Mouse (Mus musculus) hindbrain, embryonic 13.5 days (tissue): ENCODE data around the gene Slc38a2. TPM values are rescaled to one million over a fixed set of nuclear protein-coding genes. Genes with fewer than 3 reads are reported as not detected.

Experiments used
- ATAC-seq: fragments of 200-750 bp; cut with Nextera tagmentation; 2 replicates; pipeline ENCODE4 v1.8.0; 2017; ENCODE audit warnings: moderate TSS enrichment; ENCODE audit not compliant: low FRiP score
- H3K27ac ChIP-seq: fragments of 300-500 bp; sonication (generic); 2 replicates; pipeline ENCODE4 v1.5.1; 2015; ENCODE audit warnings: inconsistent platforms, mild to moderate bottlenecking, moderate library complexity
- H3K27me3 ChIP-seq: fragments of 300-500 bp; sonication (generic); 2 replicates; pipeline ENCODE4 v1.6.1; 2015; ENCODE audit warnings: mild to moderate bottlenecking, inconsistent platforms
- H3K36me3 ChIP-seq: fragments of 300-500 bp; sonication (generic); 2 replicates; pipeline ENCODE4 v1.6.1; 2015; ENCODE audit warnings: mild to moderate bottlenecking, inconsistent platforms
- H3K4me1 ChIP-seq: fragments of 300-500 bp; sonication (generic); replicated peaks from 2 replicates; pipeline ENCODE4 v1.6.1; 2015; ENCODE audit warnings: inconsistent platforms
- H3K4me2 ChIP-seq: fragments of 300-500 bp; sonication (generic); 2 replicates; pipeline ENCODE4 v1.6.1; 2015; ENCODE audit warnings: inconsistent platforms, mild to moderate bottlenecking, moderate library complexity
- H3K4me3 ChIP-seq: fragments of 300-500 bp; sonication (generic); 2 replicates; pipeline ENCODE4 v1.5.1; 2015; ENCODE audit warnings: mild to moderate bottlenecking, inconsistent platforms
- H3K9ac ChIP-seq: fragments of 300-500 bp; sonication (generic); 2 replicates; pipeline ENCODE4 v1.6.1; 2015; ENCODE audit warnings: mild to moderate bottlenecking, inconsistent platforms
- H3K9me3 ChIP-seq: fragments of 300-500 bp; sonication (generic); 2 replicates; pipeline ENCODE4 v1.6.1; 2016; ENCODE audit warnings: inconsistent platforms
- WGBS: fragments of 180-500 bp; shearing (Covaris S2); methylation state at CpG from one replicate; pipeline ENCODE4 v1.1.7; 2015; 5-methylcytosine and 5-hydroxymethylcytosine counted together
- polyA plus RNA-seq: library from polyadenylated mRNA; unstranded; fragments of >200 nt; fragmentation: Nextera tagmentation; extraction: Ambion mirVana; gene quantifications from 2 replicates; pipeline ENCODE4 v1.2.1, GENCODE M21; 2015

The Slc38a2 gene
- polyA plus RNA-seq, 1 experiment from 2014 or later = 133 TPM

GRCm38 (mm10) chr15:96674089-96674488, 25.4 kb downstream of the Slc38a2 start:
- H3K27ac ChIP-seq = no peak overlapping the region
- no peak overlapping the region for H3K4me3 ChIP-seq
- no peaks in the 10 kb centered on the region for H3K36me3 ChIP-seq
- WGBS = 63% methylated on average over 1 of the region's 1 CpGs
- ATAC-seq = no peak
- H3K4me2 ChIP-seq = no peak overlapping the region
- H3K9me3 ChIP-seq = no peaks in the 10 kb centered on the region
- no peaks in the 10 kb centered on the region for H3K27me3 ChIP-seq
- H3K4me1 ChIP-seq = no peaks in the 10 kb centered on the region; the same call in 1 of the 2 replicates
- H3K9ac ChIP-seq = no peak overlapping the region

GRCm38 (mm10) chr15:96669721-96670120, 29.8 kb downstream of the Slc38a2 start:
- H3K27me3 ChIP-seq = no peaks in the 10 kb centered on the region
- no peak for ATAC-seq
- H3K4me2 ChIP-seq = no peak overlapping the region
- no peak overlapping the region for H3K27ac ChIP-seq
- no peaks in the 10 kb centered on the region for H3K36me3 ChIP-seq
- H3K9ac ChIP-seq = no peak overlapping the region
- no peaks in the 10 kb centered on the region for H3K9me3 ChIP-seq
- WGBS = 91% methylated on average over 6 of the region's 6 CpGs
- peaks cover 4% of the 10 kb centered on the region for H3K4me1 ChIP-seq
- no peak overlapping the region for H3K4me3 ChIP-seq

GRCm38 (mm10) chr15:96666663-96667062, 32.9 kb downstream of the Slc38a2 start:
- no peak overlapping the region for H3K9ac ChIP-seq
- no peaks in the 10 kb centered on the region for H3K36me3 ChIP-seq
- 7% methylated on average over 7 of the region's 7 CpGs for WGBS
- no peaks in the 10 kb centered on the region for H3K27me3 ChIP-seq
- peaks cover 4% of the 10 kb centered on the region for H3K4me1 ChIP-seq
- H3K4me3 ChIP-seq = 0 out of 2 replicates have a peak overlapping the region, but pooled peaks have one; percentile 14
- H3K27ac ChIP-seq = no peak overlapping the region
- peak; percentile 49; the same call in 1 of the 2 replicates for ATAC-seq
- no peaks in the 10 kb centered on the region for H3K9me3 ChIP-seq
- H3K4me2 ChIP-seq = peak overlapping the region; percentile 46

GRCm38 (mm10) chr15:96665889-96666288, 33.6 kb downstream of the Slc38a2 start:
- no peak overlapping the region for H3K4me3 ChIP-seq
- 12% methylated on average over 3 of the region's 3 CpGs for WGBS
- H3K4me2 ChIP-seq = peak overlapping the region; percentile 46; the same call in 1 of the 2 replicates
- no peaks in the 10 kb centered on the region for H3K9me3 ChIP-seq
- no peak overlapping the region for H3K27ac ChIP-seq
- no peaks in the 10 kb centered on the region for H3K36me3 ChIP-seq
- no peak overlapping the region for H3K9ac ChIP-seq
- H3K27me3 ChIP-seq = no peaks in the 10 kb centered on the region
- peak; percentile 76; the same call in 1 of the 2 replicates for ATAC-seq
- H3K4me1 ChIP-seq = peaks cover 4% of the 10 kb centered on the region

GRCm38 (mm10) chr15:96660590-96661141, 38.9 kb downstream of the Slc38a2 start:
- ATAC-seq = no peak
- 69% methylated on average over 13 of the region's 13 CpGs for WGBS
- no peaks in the 10 kb centered on the region for H3K9me3 ChIP-seq
- H3K27ac ChIP-seq = no peak overlapping the region
- no peak overlapping the region for H3K4me3 ChIP-seq
- no peaks in the 10 kb centered on the region for H3K4me1 ChIP-seq
- H3K36me3 ChIP-seq = no peaks in the 10 kb centered on the region
- H3K27me3 ChIP-seq = no peaks in the 10 kb centered on the region
- no peak overlapping the region for H3K4me2 ChIP-seq
- no peak overlapping the region for H3K9ac ChIP-seq

GRCm38 (mm10) chr15:96658275-96658602, 41.3 kb downstream of the Slc38a2 start:
- no peaks in the 10 kb centered on the region for H3K36me3 ChIP-seq
- no peak for ATAC-seq
- no peak overlapping the region for H3K27ac ChIP-seq
- 83% methylated on average over 14 of the region's 14 CpGs for WGBS
- H3K4me3 ChIP-seq = no peak overlapping the region
- H3K9ac ChIP-seq = no peak overlapping the region
- no peak overlapping the region for H3K4me2 ChIP-seq
- no peaks in the 10 kb centered on the region for H3K4me1 ChIP-seq
- H3K9me3 ChIP-seq = no peaks in the 10 kb centered on the region
- no peaks in the 10 kb centered on the region for H3K27me3 ChIP-seq

GRCm38 (mm10) chr15:96657576-96658274, 41.8 kb downstream of the Slc38a2 start:
- Histone ChIP-seq H3K9ac (no peak overlapping the region), H3K4me3 (no peak overlapping the region)

GRCm38 (mm10) chr15:96655514-96655913, 44.0 kb downstream of the Slc38a2 start:
- H3K9ac ChIP-seq = no peak overlapping the region
- H3K27me3 ChIP-seq = no peaks in the 10 kb centered on the region
- no peaks in the 10 kb centered on the region for H3K9me3 ChIP-seq
- no peaks in the 10 kb centered on the region for H3K36me3 ChIP-seq
- H3K4me3 ChIP-seq = no peak overlapping the region
- H3K4me1 ChIP-seq = 0 out of 2 replicates have a peak, but pooled peaks cover 8% of the 10 kb centered on the region
- no peak overlapping the region for H3K4me2 ChIP-seq
- no peak for ATAC-seq
- 95% methylated on average over 14 of the region's 14 CpGs for WGBS
- no peak overlapping the region for H3K27ac ChIP-seq

More at GRCm38 (mm10) chr15:96657576-96658274, 41.8 kb downstream of the Slc38a2 start:
- Histone ChIP-seq H3K27ac (no peak overlapping the region), H3K36me3 (no peaks in the 10 kb centered on the region), H3K4me1 (0 out of 2 replicates have a peak, but pooled peaks cover 4% of the 10 kb centered on the region), H3K9me3 (no peaks in the 10 kb centered on the region), H3K4me2 (no peak overlapping the region), H3K27me3 (no peaks in the 10 kb centered on the region)
- 79% methylated on average over 17 of the region's 17 CpGs for WGBS
- no peak for ATAC-seq

- Histone ChIP-seq H3K9me3 (no peaks in the 10 kb centered on the region), H3K27me3 (no peaks in the 10 kb centered on the region), H3K9ac (no peak overlapping the region), H3K4me1 (0 out of 2 replicates have a peak, but pooled peaks cover 8% of the 10 kb centered on the region), H3K36me3 (no peaks in the 10 kb centered on the region), H3K4me3 (no peak overlapping the region), H3K27ac (no peak overlapping the region), H3K4me2 (no peak overlapping the region)
- 83% methylated on average over 8 of the region's 8 CpGs for WGBS
- no peak for ATAC-seq
Measured at GRCm38 (mm10) chr15:96654714-96655113, 44.8 kb downstream of the Slc38a2 start.

- Histone ChIP-seq H3K9me3 (no peaks in the 10 kb centered on the region), H3K4me1 (0 out of 2 replicates have a peak, but pooled peaks cover 8% of the 10 kb centered on the region), H3K36me3 (no peaks in the 10 kb centered on the region), H3K27me3 (no peaks in the 10 kb centered on the region), H3K27ac (0 out of 2 replicates have a peak overlapping the region, but pooled peaks have one; percentile 8), H3K4me2 (no peak overlapping the region), H3K4me3 (no peak overlapping the region), H3K9ac (no peak overlapping the region)
- WGBS = 95% methylated on average over 16 of the region's 16 CpGs
- no peak for ATAC-seq
Measured at GRCm38 (mm10) chr15:96653011-96653410, 46.5 kb downstream of the Slc38a2 start.

GRCm38 (mm10) chr15:96652531-96652930, 47.0 kb downstream of the Slc38a2 start:
- no peak overlapping the region for H3K9ac ChIP-seq
- no peaks in the 10 kb centered on the region for H3K27me3 ChIP-seq
- H3K27ac ChIP-seq = 0 out of 2 replicates have a peak overlapping the region, but pooled peaks have one; percentile 8
- H3K9me3 ChIP-seq = no peaks in the 10 kb centered on the region
- no peaks in the 10 kb centered on the region for H3K36me3 ChIP-seq
- H3K4me1 ChIP-seq = 0 out of 2 replicates have a peak, but pooled peaks cover 8% of the 10 kb centered on the region
- no peak overlapping the region for H3K4me3 ChIP-seq
- no peak overlapping the region for H3K4me2 ChIP-seq
- WGBS = 52% methylated on average over 10 of the region's 10 CpGs
- ATAC-seq = no peak

- Histone ChIP-seq H3K4me3 (no peak overlapping the region), H3K9ac (no peak overlapping the region), H3K4me1 (peaks cover 6% of the 10 kb centered on the region), H3K4me2 (no peak overlapping the region), H3K27ac (no peak overlapping the region), H3K27me3 (no peaks in the 10 kb centered on the region), H3K36me3 (no peaks in the 10 kb centered on the region), H3K9me3 (no peaks in the 10 kb centered on the region)
- 48% methylated on average over 9 of the region's 15 CpGs for WGBS
- no peak for ATAC-seq
Measured at GRCm38 (mm10) chr15:96647376-96647775, 52.2 kb downstream of the Slc38a2 start.
